Mouse (Mus musculus): ENCODE data around the gene Inpp5b.

DNA sequence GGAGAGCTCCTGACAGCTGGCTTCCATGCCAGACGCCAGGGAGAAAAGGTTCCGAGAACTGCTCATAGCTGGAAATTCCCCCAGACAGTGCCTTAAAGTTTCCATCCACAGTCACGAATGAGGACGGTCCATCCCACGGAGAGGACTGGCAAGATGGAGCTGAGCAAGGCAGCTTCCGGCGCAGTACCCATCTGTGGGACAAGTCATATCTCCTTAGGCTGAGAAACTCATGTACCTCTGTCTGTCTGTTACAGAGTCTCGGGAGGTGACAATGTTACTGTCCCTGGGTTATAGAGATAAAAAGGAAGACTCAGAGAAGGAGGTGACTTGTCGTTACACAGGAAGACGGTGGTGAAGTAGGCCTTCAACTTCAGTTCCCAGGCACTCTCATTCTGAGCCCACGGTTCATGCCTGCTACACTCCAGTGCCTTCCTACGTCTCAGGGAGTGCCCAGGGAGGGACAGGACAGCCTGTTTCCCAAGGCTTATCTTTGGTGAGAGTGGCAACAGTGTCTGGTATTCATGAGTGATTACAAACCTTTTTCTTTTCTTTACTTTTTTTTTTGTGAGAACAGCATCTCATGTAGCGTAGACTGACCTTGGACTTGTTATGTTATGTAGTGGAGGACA is 27.4 kb downstream of the Inpp5b start:
- TF ChIP-seq POLR2A (IDR thresholded peaks at IDR 0.05; ENCODE audit: borderline replicate concordance, extremely low read depth, low read depth, low read length) = no peak
- no peak for TF ChIP-seq CTCF (IDR thresholded peaks at IDR 0.05; ENCODE audit: insufficient read depth, low read length)

Measured in lung, adult 2 months (tissue).